Comparison of ENCODE assay signal across 10 mouse cellular contexts in the genomic region with DNA sequence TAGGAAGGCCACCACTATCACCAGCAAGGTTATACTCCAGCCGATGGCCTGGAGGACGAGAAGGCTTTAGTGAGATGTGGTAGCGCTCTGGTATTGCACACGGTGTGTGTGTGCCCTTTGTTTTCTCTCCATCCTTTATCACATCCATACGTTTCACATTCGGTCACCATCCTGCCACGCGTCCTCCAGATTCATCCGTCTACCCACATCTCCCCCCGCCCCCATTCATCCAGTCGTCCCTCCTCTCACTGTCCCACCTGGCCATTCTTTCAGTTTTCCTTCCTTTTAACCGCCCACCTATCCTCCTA. TPM values are rescaled to one million over a fixed set of nuclear protein-coding genes. Genes with fewer than 3 reads are reported as not detected.
DNase-seq lines count a peak whose midpoint lies in the region; ATAC-seq and TF ChIP-seq lines count a peak whose summit lies in the region.
"Had no signal": no experiment of that assay in that cellular context is flagged by ENCODE, and none has a peak within 500 bp of the region (broad histone marks: within the 10 kb centered on the region; RNA-seq: fewer than 3 reads in every experiment).

No protein-coding gene starts in this region.

- H3K4me3 ChIP-seq in heart, embryonic 14.5 days (ENCODE audit: control insufficient read depth in 1 of 2, insufficient read depth in 1 of 2, low read depth in 1 of 2, low read length in 2 of 2): peak overlapping the region in 1 of 2 experiments; percentile 27; a peak in 1 of 4 replicates
- peak overlapping the region; percentile 4; the same call in 1 of the 2 replicates for H3K4me3 ChIP-seq in cortical plate, adult 2 months (ENCODE audit: insufficient read depth, low read length)
- peak overlapping the region; percentile 24 for H3K4me3 ChIP-seq in hindbrain, embryonic 11.5 days (ENCODE audit: low read depth, low read length)
- H3K4me3 ChIP-seq in midbrain, embryonic 11.5 days (ENCODE audit: low read depth, low read length): no peak overlapping the region; the same call in 1 of the 2 replicates
- no peak overlapping the region for H3K4me3 ChIP-seq in gastrocnemius, adult 2 months

- ATAC-seq in heart, embryonic 14.5 days (ENCODE audit: insufficient number of reproducible peaks, insufficient read depth, low FRiP score, low read depth): no peak
- no peak for ATAC-seq in hindbrain, embryonic 11.5 days (ENCODE audit: low FRiP score)
- no peak for ATAC-seq in midbrain, embryonic 11.5 days (ENCODE audit: low FRiP score)
- no peak for ATAC-seq in inflammation-experienced regulatory T-cells, adult 6 months

- H3K4me1 ChIP-seq in heart, embryonic 14.5 days (ENCODE audit: control insufficient read depth in 2 of 2, insufficient read depth in 2 of 2, low read length in 2 of 2): peaks cover 4 to 9% of the 10 kb centered on the region in 2 experiments; a peak in 3 of 4 replicates
- H3K4me1 ChIP-seq in cortical plate, adult 2 months (ENCODE audit: control insufficient read depth, insufficient read depth, low read length): no peaks in the 10 kb centered on the region
- no peaks in the 10 kb centered on the region for H3K4me1 ChIP-seq in hindbrain, embryonic 11.5 days (replicated peaks; ENCODE audit: control insufficient read depth, insufficient read depth, low read length)
- H3K4me1 ChIP-seq in midbrain, embryonic 11.5 days (ENCODE audit: control insufficient read depth, insufficient read depth, low read length): no peaks in the 10 kb centered on the region

- no peak for TF ChIP-seq POLR2A in cortical plate, adult 2 months (IDR thresholded peaks at IDR 0.05; ENCODE audit: extremely low read depth, insufficient read depth, low read length)

- no peak for TF ChIP-seq CTCF in cortical plate, adult 2 months (IDR thresholded peaks at IDR 0.05; ENCODE audit: extremely low read depth, insufficient read depth, low read length)
- TF ChIP-seq CTCF in gastrocnemius, adult 2 months (IDR thresholded peaks at IDR 0.05): no peak

- peaks cover 10% of the 10 kb centered on the region; the same call in 1 of the 2 replicates for H3K27me3 ChIP-seq in heart, embryonic 14.5 days (ENCODE audit: control insufficient read depth, insufficient read depth, low read length)
- H3K27me3 ChIP-seq in hindbrain, embryonic 11.5 days (ENCODE audit: control insufficient read depth, insufficient read depth, low read length): 0 out of 2 replicates have a peak, but pooled peaks cover 2% of the 10 kb centered on the region
- H3K27me3 ChIP-seq in midbrain, embryonic 11.5 days (ENCODE audit: control insufficient read depth, insufficient read depth, low read length): peaks cover 6% of the 10 kb centered on the region; the same call in 1 of the 2 replicates

- no peaks in the 10 kb centered on the region for H3K9me3 ChIP-seq in heart, embryonic 14.5 days (ENCODE audit: control insufficient read depth, low read length)
- H3K9me3 ChIP-seq in hindbrain, embryonic 11.5 days (ENCODE audit: control insufficient read depth, low read length): no peaks in the 10 kb centered on the region
- no peaks in the 10 kb centered on the region for H3K9me3 ChIP-seq in midbrain, embryonic 11.5 days (ENCODE audit: control insufficient read depth, low read length)

- H3K4me2 ChIP-seq in heart, embryonic 14.5 days (ENCODE audit: low read length): peak overlapping the region; percentile 68
- peak overlapping the region; percentile 39 for H3K4me2 ChIP-seq in hindbrain, embryonic 11.5 days (replicated peaks; ENCODE audit: low read depth, low read length)
- peak overlapping the region; percentile 49 for H3K4me2 ChIP-seq in midbrain, embryonic 11.5 days

- H3K9ac ChIP-seq in heart, embryonic 14.5 days (ENCODE audit: low read length): peak overlapping the region; percentile 46; the same call in 1 of the 2 replicates
- H3K9ac ChIP-seq in hindbrain, embryonic 11.5 days (ENCODE audit: low read depth, low read length): peak overlapping the region; percentile 17; the same call in 1 of the 2 replicates
- H3K9ac ChIP-seq in midbrain, embryonic 11.5 days (ENCODE audit: low read length): peak overlapping the region; percentile 47; the same call in 1 of the 2 replicates

- no peak overlapping the region for H3K27ac ChIP-seq in heart, embryonic 14.5 days (replicated peaks in 1 of 2; ENCODE audit: control insufficient read depth in 1 of 2, insufficient read depth in 1 of 2, low read depth in 2 of 2, low read length in 2 of 2)
- H3K27ac ChIP-seq in cortical plate, adult 2 months (ENCODE audit: insufficient read depth, low read length): no peak overlapping the region
- no peak overlapping the region for H3K27ac ChIP-seq in hindbrain, embryonic 11.5 days (ENCODE audit: low read depth, low read length)
- no peak overlapping the region for H3K27ac ChIP-seq in midbrain, embryonic 11.5 days (ENCODE audit: low read depth, low read length)
- no peak overlapping the region for H3K27ac ChIP-seq in gastrocnemius, adult 2 months

- DNase-seq in heart, adult 18-20 months: no peak
- DNase-seq in hindbrain, embryonic 11.5 days (ENCODE audit: low spot score): no peak
- DNase-seq in midbrain, embryonic 11.5 days (ENCODE audit: low spot score, missing footprints): no peak
- DNase-seq in left cerebral cortex, adult 18-20 months (ENCODE audit: low spot score in 2 of 2): no peak
- DNase-seq in gastrocnemius, adult 2 months: no peak

- WGBS in heart, embryonic 14.5 days: 57% methylated on average over 12 of the region's 12 CpGs
- 70% methylated on average over 12 of the region's 12 CpGs for WGBS in hindbrain, embryonic 11.5 days
- WGBS in midbrain, embryonic 11.5 days: 70% methylated on average over 12 of the region's 12 CpGs

- intact Hi-C loops in gastrocnemius, adult 2 months (cut with DNase I): no loop called here

- H3K36me3 ChIP-seq in heart, embryonic 14.5 days (ENCODE audit: control insufficient read depth, insufficient read depth, low read length): no peaks in the 10 kb centered on the region
- H3K36me3 ChIP-seq in hindbrain, embryonic 11.5 days (ENCODE audit: control insufficient read depth, insufficient read depth, low read length): no peaks in the 10 kb centered on the region
- H3K36me3 ChIP-seq in midbrain, embryonic 11.5 days (ENCODE audit: control insufficient read depth, insufficient read depth, low read length): no peaks in the 10 kb centered on the region

RNA-seq across cellular contexts. Expression of gene Calhm3, which starts 5.5 kb away (rescaled TPM):
- not detected in 2 replicates for polyA plus RNA-seq in heart, embryonic 14.5 days (2014; fragmentation: Nextera tagmentation; extraction: Ambion mirVana)
- not detected for total RNA-seq in heart, adult 18-20 months (2021)
- polyA plus RNA-seq in cortical plate, adult 2 months (2012; rRNA removed): 0.10 TPM in 1 of 2 replicates, not detected in the other
- polyA plus RNA-seq in hindbrain, embryonic 11.5 days (2014; fragmentation: Nextera tagmentation; extraction: Ambion mirVana): not detected in 2 replicates
- not detected in 2 replicates for polyA plus RNA-seq in midbrain, embryonic 11.5 days (2014; fragmentation: Nextera tagmentation; extraction: Ambion mirVana)
- total RNA-seq in left cerebral cortex, adult 18-20 months (2021): not detected
- not detected for total RNA-seq in gastrocnemius, adult 2 months (2021)
- polyA plus RNA-seq in inflammation-experienced regulatory T-cells, adult 6 months (2017; shearing (Covaris generic)): not detected
- polyA plus RNA-seq: liver, embryonic 16.5 days; urinary bladder, adult 2 months had no signal

RNA-seq across cellular contexts. Expression of gene Calhm1, which starts 8.0 kb away (rescaled TPM):
- polyA plus RNA-seq in heart, embryonic 14.5 days (2014; fragmentation: Nextera tagmentation; extraction: Ambion mirVana): not detected in 2 replicates
- not detected for total RNA-seq in heart, adult 18-20 months (2021)
- polyA plus RNA-seq in cortical plate, adult 2 months (2012; rRNA removed): not detected in 2 replicates
- not detected in 2 replicates for polyA plus RNA-seq in hindbrain, embryonic 11.5 days (2014; fragmentation: Nextera tagmentation; extraction: Ambion mirVana)
- not detected in 2 replicates for polyA plus RNA-seq in midbrain, embryonic 11.5 days (2014; fragmentation: Nextera tagmentation; extraction: Ambion mirVana)
- not detected for total RNA-seq in left cerebral cortex, adult 18-20 months (2021)
- total RNA-seq in gastrocnemius, adult 2 months (2021): not detected
- not detected for polyA plus RNA-seq in inflammation-experienced regulatory T-cells, adult 6 months (2017; shearing (Covaris generic))
- polyA plus RNA-seq: liver, embryonic 16.5 days; urinary bladder, adult 2 months had no signal

RNA-seq across cellular contexts. Expression of gene Calhm2, which starts 13.9 kb away (rescaled TPM):
- 1.7 and 2.4 TPM in 2 replicates for polyA plus RNA-seq in heart, embryonic 14.5 days (2014; fragmentation: Nextera tagmentation; extraction: Ambion mirVana)
- 1 to 10 TPM; 3.9 to 6.1 TPM for total RNA-seq in heart, adult 18-20 months (2021)
- polyA plus RNA-seq in cortical plate, adult 2 months (2012; rRNA removed): 4.6 and 5.3 TPM in 2 replicates
- 0.42 and 0.78 TPM in 2 replicates for polyA plus RNA-seq in hindbrain, embryonic 11.5 days (2014; fragmentation: Nextera tagmentation; extraction: Ambion mirVana)
- 0.37 and 0.90 TPM in 2 replicates for polyA plus RNA-seq in midbrain, embryonic 11.5 days (2014; fragmentation: Nextera tagmentation; extraction: Ambion mirVana)
- 1 to 10 TPM; 8.2 to 9.5 TPM for total RNA-seq in left cerebral cortex, adult 18-20 months (2021)
- total RNA-seq in gastrocnemius, adult 2 months (2021): 1 to 10 TPM; 1.6 to 2.3 TPM
- 10 to 100 TPM; 13.3 to 21.6 (median 15.8) TPM for polyA plus RNA-seq in inflammation-experienced regulatory T-cells, adult 6 months (2017; shearing (Covaris generic))

RNA-seq across cellular contexts. Expression of gene Neurl1a, which starts 26.6 kb away (rescaled TPM):
- polyA plus RNA-seq in heart, embryonic 14.5 days (2014; fragmentation: Nextera tagmentation; extraction: Ambion mirVana): 1.3 and 1.4 TPM in 2 replicates
- total RNA-seq in heart, adult 18-20 months (2021): 1 to 10 TPM; 1.9 TPM
- 118 and 124 TPM in 2 replicates for polyA plus RNA-seq in cortical plate, adult 2 months (2012; rRNA removed)
- polyA plus RNA-seq in hindbrain, embryonic 11.5 days (2014; fragmentation: Nextera tagmentation; extraction: Ambion mirVana): 2.9 and 3.4 TPM in 2 replicates
- polyA plus RNA-seq in midbrain, embryonic 11.5 days (2014; fragmentation: Nextera tagmentation; extraction: Ambion mirVana): 2.9 and 4.0 TPM in 2 replicates
- total RNA-seq in left cerebral cortex, adult 18-20 months (2021): 100 to 1,000 TPM; 183 to 194 TPM
- total RNA-seq in gastrocnemius, adult 2 months (2021): 100 to 1,000 TPM; 124 to 133 TPM
- under 1 TPM; 0.19 to 0.32 (median 0.25) TPM for polyA plus RNA-seq in inflammation-experienced regulatory T-cells, adult 6 months (2017; shearing (Covaris generic))

Comparison
In these comparisons a context has a peak if more than half of its experiments do, and no peak if none do; other contexts are left out.
1. H3K4me3 ChIP-seq: peak in cortical plate, adult 2 months (single experiment) and hindbrain, embryonic 11.5 days (single experiment); none in midbrain, embryonic 11.5 days (single experiment) and gastrocnemius, adult 2 months (single experiment).
2. Peak in every context shown above with its lines, with median percentiles within 50 percentile points of each other: H3K4me2 ChIP-seq and H3K9ac ChIP-seq.